Mouse (Mus musculus): ENCODE results near the gene Taf7l. TPM values are rescaled to one million over a fixed set of nuclear protein-coding genes. Genes with fewer than 3 reads are reported as not detected.

Taf7l gene
- 0.27 TPM in 2 replicates for polyA plus RNA-seq (2016; fragmentation: Nextera tagmentation; extraction: Ambion mirVana)

GRCm38 (mm10) chrX:134476290-134476689 is at the start of gene Taf7l:
Gene Taf7l, minus strand, starts transcription at chrX:134476490.
- Histone ChIP-seq H3K4me3 (no peak within 1 kb of the TSS), H3K9ac (no peak within 1 kb of the TSS), H3K27ac (no peak within 1 kb of the TSS), H3K9me3 (0 out of 2 replicates have a peak, but pooled peaks cover 8% of the 10 kb centered on the region), H3K27me3 (no peaks in the 10 kb centered on the region), H3K4me1 (no peaks in the 10 kb centered on the region), H3K36me3 (no peaks in the 10 kb centered on the region), H3K4me2 (replicated peaks) (no peak within 1 kb of the TSS)
- no peak for ATAC-seq (ENCODE audit: insufficient number of reproducible peaks, insufficient read depth, low FRiP score, low TSS enrichment)
- 88% methylated on average over 25 of the region's 25 CpGs for WGBS

DNA sequence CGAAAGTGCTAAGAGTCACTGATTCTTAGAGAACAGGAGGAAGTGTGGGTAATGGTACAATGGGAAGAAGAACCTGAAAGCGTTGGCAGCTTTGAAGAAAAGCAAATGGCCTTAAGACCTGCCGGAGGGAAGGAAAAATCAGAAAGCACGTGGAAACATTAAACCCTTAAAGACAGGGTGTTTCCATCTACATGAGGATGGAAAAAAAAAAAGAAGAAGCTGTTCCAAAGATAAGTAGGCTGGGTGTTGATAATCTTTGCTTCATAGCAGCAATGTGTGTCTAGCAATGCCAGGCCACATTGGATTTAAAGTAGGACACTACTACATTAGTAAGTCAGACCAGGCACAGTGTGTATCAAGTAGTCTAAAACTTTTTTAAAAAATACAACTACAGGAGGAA is 49.0 kb upstream of the Taf7l start:
- 78% methylated on average over 4 of the region's 4 CpGs for WGBS
- no peaks in the 10 kb centered on the region for H3K27me3 ChIP-seq
- no peaks in the 10 kb centered on the region for H3K4me1 ChIP-seq
- ATAC-seq (ENCODE audit: insufficient number of reproducible peaks, insufficient read depth, low FRiP score, low TSS enrichment) = no peak
- no peak overlapping the region for H3K4me2 ChIP-seq (replicated peaks)
- H3K4me3 ChIP-seq = no peak overlapping the region
- H3K9me3 ChIP-seq = no peaks in the 10 kb centered on the region
- no peaks in the 10 kb centered on the region for H3K36me3 ChIP-seq
- no peak overlapping the region for H3K9ac ChIP-seq
- no peak overlapping the region for H3K27ac ChIP-seq

DNA sequence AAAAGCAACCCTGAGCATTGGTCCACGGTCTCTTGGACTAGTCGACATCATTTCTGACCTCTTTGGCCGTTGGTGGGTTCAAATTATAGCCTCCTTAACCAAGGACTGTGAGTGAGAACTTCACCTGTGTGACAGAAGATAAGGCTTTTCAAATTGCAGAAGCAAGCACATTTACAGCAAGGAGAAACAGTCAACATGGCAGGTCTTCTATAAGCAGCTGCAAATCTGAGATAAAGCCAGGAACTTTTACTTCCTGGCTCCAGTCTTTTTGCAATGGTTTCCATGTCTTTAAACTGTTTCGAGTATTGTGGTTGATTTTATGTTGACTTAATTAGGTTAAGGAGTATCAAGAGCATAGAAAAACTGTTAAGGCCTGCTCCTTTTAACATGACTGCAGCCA is 47.5 kb upstream of the Taf7l start:
- WGBS = 76% methylated on average over 4 of the region's 4 CpGs
- H3K4me1 ChIP-seq = no peaks in the 10 kb centered on the region
- no peak overlapping the region for H3K4me2 ChIP-seq (replicated peaks)
- H3K4me3 ChIP-seq = no peak overlapping the region
- H3K9ac ChIP-seq = no peak overlapping the region
- H3K27ac ChIP-seq = no peak overlapping the region
- H3K9me3 ChIP-seq = no peaks in the 10 kb centered on the region
- H3K27me3 ChIP-seq = no peaks in the 10 kb centered on the region
- no peaks in the 10 kb centered on the region for H3K36me3 ChIP-seq
- no peak for ATAC-seq (ENCODE audit: insufficient number of reproducible peaks, insufficient read depth, low FRiP score, low TSS enrichment)

DNA sequence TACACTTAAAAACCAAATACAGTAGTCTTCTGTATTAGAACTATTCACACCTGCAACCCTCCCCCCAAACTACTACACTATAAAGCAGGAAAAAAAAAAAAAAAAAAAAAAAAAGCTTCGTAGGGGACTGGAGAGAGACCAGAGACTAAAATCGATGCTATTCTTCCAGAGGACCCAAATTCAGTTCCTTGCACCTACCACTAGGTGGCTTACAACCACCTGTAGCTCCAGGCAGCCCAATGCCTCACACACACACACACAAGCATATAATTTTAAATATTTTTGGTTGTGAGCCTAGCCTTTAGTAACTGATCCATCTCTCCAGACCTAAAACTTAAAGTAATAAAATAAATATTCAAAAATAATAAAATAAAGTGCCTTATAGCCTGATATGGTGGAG is 33.2 kb upstream of the Taf7l start:
- H3K36me3 ChIP-seq = no peaks in the 10 kb centered on the region
- H3K9ac ChIP-seq = no peak overlapping the region
- no peaks in the 10 kb centered on the region for H3K27me3 ChIP-seq
- no peaks in the 10 kb centered on the region for H3K9me3 ChIP-seq
- H3K4me3 ChIP-seq = no peak overlapping the region
- H3K4me1 ChIP-seq = no peaks in the 10 kb centered on the region
- no peak for ATAC-seq (ENCODE audit: insufficient number of reproducible peaks, insufficient read depth, low FRiP score, low TSS enrichment)
- H3K4me2 ChIP-seq (replicated peaks) = no peak overlapping the region
- 47% methylated on average over 2 of the region's 2 CpGs for WGBS
- no peak overlapping the region for H3K27ac ChIP-seq

DNA sequence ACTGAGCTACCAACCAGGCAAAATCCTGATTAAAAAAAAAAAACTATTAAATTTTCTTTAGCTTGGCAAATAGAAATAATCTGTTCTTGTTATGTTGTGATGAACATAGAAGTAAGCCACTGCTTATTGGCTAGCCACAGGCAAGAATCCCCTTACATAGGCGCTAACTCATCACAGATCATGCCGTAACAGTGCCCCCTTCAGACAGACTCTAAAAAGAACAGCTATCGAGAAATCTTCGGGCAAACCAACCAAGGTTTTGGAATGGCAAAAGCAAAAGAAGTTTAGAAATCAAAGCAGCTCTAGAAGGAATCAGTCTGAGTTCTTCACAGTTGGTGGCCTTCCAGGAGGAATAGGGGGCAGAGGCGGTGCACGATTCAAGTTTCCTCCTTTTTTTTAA is 31.7 kb upstream of the Taf7l start:
- Histone ChIP-seq H3K4me3 (no peak overlapping the region), H3K36me3 (no peaks in the 10 kb centered on the region), H3K4me2 (replicated peaks) (no peak overlapping the region), H3K4me1 (no peaks in the 10 kb centered on the region), H3K27ac (no peak overlapping the region), H3K9ac (no peak overlapping the region), H3K9me3 (no peaks in the 10 kb centered on the region), H3K27me3 (no peaks in the 10 kb centered on the region)
- 68% methylated on average over 6 of the region's 6 CpGs for WGBS
- ATAC-seq (ENCODE audit: insufficient number of reproducible peaks, insufficient read depth, low FRiP score, low TSS enrichment) = no peak

DNA sequence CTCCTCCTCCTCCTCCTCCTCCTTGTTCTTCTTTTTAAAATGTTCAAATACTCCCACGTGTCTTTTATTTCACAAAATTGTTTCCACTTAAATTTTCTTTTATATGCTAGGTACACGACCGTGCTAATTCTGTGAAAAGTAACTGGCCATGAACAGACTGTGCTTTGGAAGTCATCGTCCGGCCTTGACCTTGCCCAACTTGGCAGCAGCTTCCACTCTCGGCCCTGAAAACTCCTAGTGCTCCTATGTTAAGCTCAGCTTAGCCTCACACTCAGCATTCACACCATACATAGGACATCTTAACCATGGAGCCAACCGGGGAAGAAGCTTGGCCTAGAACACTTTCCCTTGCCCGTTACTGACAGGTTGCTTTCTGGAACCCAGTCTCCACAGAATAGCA is 24.4 kb upstream of the Taf7l start:
- no peaks in the 10 kb centered on the region for H3K4me1 ChIP-seq
- no peak for ATAC-seq (ENCODE audit: insufficient number of reproducible peaks, insufficient read depth, low FRiP score, low TSS enrichment)
- no peaks in the 10 kb centered on the region for H3K36me3 ChIP-seq
- no peak overlapping the region for H3K27ac ChIP-seq
- no peak overlapping the region for H3K4me3 ChIP-seq
- 89% methylated on average over 7 of the region's 8 CpGs for WGBS
- H3K27me3 ChIP-seq = no peaks in the 10 kb centered on the region
- no peak overlapping the region for H3K9ac ChIP-seq
- no peaks in the 10 kb centered on the region for H3K9me3 ChIP-seq
- no peak overlapping the region for H3K4me2 ChIP-seq (replicated peaks)

GRCm38 (mm10) chrX:134481720-134482119 is 5.4 kb upstream of the Taf7l start:
- H3K4me3 ChIP-seq = no peak overlapping the region
- WGBS = 77% methylated on average over 3 of the region's 3 CpGs
- H3K4me1 ChIP-seq = no peaks in the 10 kb centered on the region
- ATAC-seq (ENCODE audit: insufficient number of reproducible peaks, insufficient read depth, low FRiP score, low TSS enrichment) = no peak
- H3K9me3 ChIP-seq = no peaks in the 10 kb centered on the region
- H3K27me3 ChIP-seq = no peaks in the 10 kb centered on the region
- H3K9ac ChIP-seq = no peak overlapping the region
- no peak overlapping the region for H3K27ac ChIP-seq
- H3K4me2 ChIP-seq (replicated peaks) = no peak overlapping the region
- H3K36me3 ChIP-seq = no peaks in the 10 kb centered on the region

- H3K27ac ChIP-seq = no peak overlapping the region
- WGBS = 74% methylated on average over 55 of the region's 67 CpGs
- H3K27me3 ChIP-seq = 0 out of 2 replicates have a peak, but pooled peaks cover 4% of the 10 kb centered on the region
- H3K4me1 ChIP-seq = no peaks in the 10 kb centered on the region
- H3K9ac ChIP-seq = no peak overlapping the region
- H3K4me2 ChIP-seq (replicated peaks) = 0 out of 2 replicates have a peak overlapping the region, but pooled peaks have one; percentile 7
- H3K4me3 ChIP-seq = no peak overlapping the region
- H3K9me3 ChIP-seq = 0 out of 2 replicates have a peak, but pooled peaks cover 8% of the 10 kb centered on the region
- no peaks in the 10 kb centered on the region for H3K36me3 ChIP-seq
- no peak for ATAC-seq (ENCODE audit: insufficient number of reproducible peaks, insufficient read depth, low FRiP score, low TSS enrichment)
Observed at GRCm38 (mm10) chrX:134474988-134475710, 1.1 kb downstream of the Taf7l start.

DNA sequence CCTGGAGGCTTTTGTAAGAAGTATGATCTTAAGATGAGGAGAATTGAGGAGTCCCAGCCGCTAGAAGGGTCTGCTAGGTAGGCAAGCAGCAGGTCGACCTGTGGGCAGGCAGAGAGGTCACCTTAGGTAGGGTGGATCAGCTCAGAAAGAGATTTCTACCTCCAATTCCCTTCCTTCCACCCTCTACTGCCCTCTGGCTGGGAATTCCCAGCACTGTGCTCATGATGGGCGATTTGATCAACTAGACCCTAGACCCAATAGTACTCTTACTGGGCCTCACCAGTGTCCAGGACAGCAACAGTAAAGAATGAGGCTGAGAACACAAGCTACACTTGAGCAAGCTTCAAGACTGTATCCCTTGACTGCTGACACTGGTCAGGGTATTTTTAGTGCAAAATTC is 49.0 kb downstream of the Taf7l start:
- Histone ChIP-seq H3K4me2 (replicated peaks) (no peak overlapping the region), H3K27me3 (no peaks in the 10 kb centered on the region), H3K4me3 (no peak overlapping the region), H3K4me1 (no peaks in the 10 kb centered on the region), H3K36me3 (no peaks in the 10 kb centered on the region), H3K9me3 (no peaks in the 10 kb centered on the region), H3K27ac (no peak overlapping the region), H3K9ac (no peak overlapping the region)
- ATAC-seq (ENCODE audit: insufficient number of reproducible peaks, insufficient read depth, low FRiP score, low TSS enrichment) = no peak
- 48% methylated on average over 3 of the region's 3 CpGs for WGBS

- Histone ChIP-seq H3K4me1 (no peaks in the 10 kb centered on the region), H3K9ac (no peak overlapping the region), H3K36me3 (no peaks in the 10 kb centered on the region), H3K27ac (no peak overlapping the region), H3K9me3 (no peaks in the 10 kb centered on the region), H3K4me3 (no peak overlapping the region), H3K27me3 (no peaks in the 10 kb centered on the region), H3K4me2 (replicated peaks) (no peak overlapping the region)
- WGBS = 67% methylated on average over 6 of the region's 6 CpGs
- ATAC-seq (ENCODE audit: insufficient number of reproducible peaks, insufficient read depth, low FRiP score, low TSS enrichment) = no peak
Observed at GRCm38 (mm10) chrX:134426819-134427218, 49.5 kb downstream of the Taf7l start.

GRCm38 (mm10) chrX:134425798-134426197 is 50.5 kb downstream of the Taf7l start:
- Histone ChIP-seq H3K4me3 (no peak overlapping the region), H3K4me2 (replicated peaks) (no peak overlapping the region), H3K9me3 (no peaks in the 10 kb centered on the region), H3K27ac (no peak overlapping the region), H3K4me1 (no peaks in the 10 kb centered on the region), H3K36me3 (no peaks in the 10 kb centered on the region), H3K27me3 (no peaks in the 10 kb centered on the region), H3K9ac (no peak overlapping the region)
- no peak for ATAC-seq (ENCODE audit: insufficient number of reproducible peaks, insufficient read depth, low FRiP score, low TSS enrichment)
- 77% methylated on average over 10 of the region's 10 CpGs for WGBS

DNA sequence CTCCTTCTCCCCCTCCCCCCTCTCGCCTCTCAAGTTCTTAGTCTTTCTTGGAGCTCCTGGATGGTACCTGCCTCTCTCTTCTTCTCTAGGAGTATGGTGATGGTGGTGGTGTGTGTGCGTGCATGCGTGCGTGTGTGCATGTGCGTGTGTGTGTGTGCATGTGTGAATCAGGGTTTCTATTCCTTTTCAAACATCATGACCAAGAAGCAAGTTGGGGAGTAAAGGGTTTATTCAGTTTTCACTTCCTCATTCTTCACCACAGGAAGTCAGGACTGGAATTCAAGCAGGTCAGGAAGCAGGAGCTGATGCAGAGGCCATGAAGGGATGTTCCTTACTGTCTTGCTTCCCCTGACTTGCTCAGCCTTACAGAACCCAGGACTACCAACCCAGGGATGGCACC is 52.0 kb downstream of the Taf7l start:
- Histone ChIP-seq H3K9me3 (no peaks in the 10 kb centered on the region), H3K4me3 (no peak overlapping the region), H3K27ac (no peak overlapping the region), H3K9ac (no peak overlapping the region), H3K4me2 (replicated peaks) (no peak overlapping the region), H3K27me3 (no peaks in the 10 kb centered on the region), H3K36me3 (no peaks in the 10 kb centered on the region), H3K4me1 (no peaks in the 10 kb centered on the region)
- 89% methylated on average over 5 of the region's 5 CpGs for WGBS
- ATAC-seq (ENCODE audit: insufficient number of reproducible peaks, insufficient read depth, low FRiP score, low TSS enrichment) = no peak

All from embryonic facial prominence, embryonic 12.5 days (tissue).